Mouse (Mus musculus) liver, postnatal 0 days (tissue): ENCODE results near the gene Mccc1.

ENCODE experiments used
- CTCF ChIP-seq: sonication (generic); IDR thresholded peaks from 2 replicates; pipeline ENCODE4 v1.5.1; 2016; ENCODE audit warnings: antibody characterized with exemption, low read depth
- EP300 ChIP-seq: IDR thresholded peaks from 2 replicates; pipeline ENCODE4 v1.6.1; 2016; ENCODE audit warnings: antibody characterized with exemption, low read depth, mild to moderate bottlenecking

DNA sequence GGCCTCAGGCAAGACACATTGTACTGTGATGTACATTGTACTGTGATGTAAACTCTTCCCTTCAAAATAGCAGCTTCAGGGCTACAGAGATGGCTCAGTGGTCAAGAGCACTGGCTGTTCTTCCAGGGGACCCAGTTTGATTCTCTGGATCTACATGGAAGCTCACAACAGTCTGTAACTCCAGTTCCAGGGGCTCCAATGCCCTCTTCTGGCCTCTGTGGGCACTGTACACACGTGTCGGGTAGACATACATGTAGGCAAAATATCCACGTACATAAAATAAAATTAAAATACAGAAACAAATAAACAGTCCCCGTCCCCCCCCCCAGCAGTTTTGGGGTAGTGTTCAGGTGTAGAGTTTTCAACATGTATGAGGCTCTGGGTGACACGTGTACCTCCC lies 37.5 kb downstream of the Mccc1 start:
- peak; percentile 49 for TF ChIP-seq CTCF
- no peak for TF ChIP-seq EP300
